Mouse (Mus musculus): Measurements from ENCODE around the gene Zswim5. TPM values are rescaled to one million over a fixed set of nuclear protein-coding genes. Genes with fewer than 3 reads are reported as not detected.

Gene Zswim5
- total and polyA plus RNA-seq, 2 experiments from 2014 or later = 2.4 to 25.3 TPM

DNA sequence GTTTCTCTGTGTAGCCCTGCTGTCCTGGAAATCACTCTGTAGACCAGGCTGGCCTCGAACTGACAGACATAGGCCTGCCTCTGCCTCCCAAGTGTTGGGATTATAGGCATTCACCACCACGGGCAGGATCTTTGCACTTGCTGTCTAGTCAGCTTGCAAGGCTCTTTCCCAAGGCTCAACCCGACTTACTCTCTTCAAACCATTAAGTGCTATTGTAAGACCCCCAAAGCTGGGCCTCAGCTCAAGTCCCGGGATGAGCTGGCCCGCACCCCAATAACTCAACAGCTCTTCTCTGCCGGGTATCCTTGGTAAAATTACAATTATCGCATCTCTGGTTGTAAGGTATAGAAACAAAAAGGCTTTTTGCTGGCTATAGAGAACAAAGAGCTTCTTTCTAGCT is 141.2 kb downstream of the Zswim5 start:
- DNase-seq (no peak), ATAC-seq (no peak)
- peaks cover 12% of the 10 kb centered on the region for H3K36me3 ChIP-seq (ENCODE audit: insufficient read depth)
- no peak for TF ChIP-seq CTCF (IDR thresholded peaks at IDR 0.05; ENCODE audit: low read depth)
- no peak overlapping the region for H3K27ac ChIP-seq (ENCODE audit: low read depth, low read length)
- H3K9ac ChIP-seq = no peak overlapping the region
- no peaks in the 10 kb centered on the region for H3K27me3 ChIP-seq (ENCODE audit: insufficient read depth, low read length)
- 78% methylated on average over 7 of the region's 7 CpGs for WGBS
- no peaks in the 10 kb centered on the region for H3K9me3 ChIP-seq (ENCODE audit: low read length)
- no peak overlapping the region for H3K4me3 ChIP-seq (ENCODE audit: low read depth, low read length)
- no peak overlapping the region for H3K4me2 ChIP-seq (ENCODE audit: low read depth)
- H3K4me1 ChIP-seq (ENCODE audit: insufficient read depth) = no peaks in the 10 kb centered on the region

DNA sequence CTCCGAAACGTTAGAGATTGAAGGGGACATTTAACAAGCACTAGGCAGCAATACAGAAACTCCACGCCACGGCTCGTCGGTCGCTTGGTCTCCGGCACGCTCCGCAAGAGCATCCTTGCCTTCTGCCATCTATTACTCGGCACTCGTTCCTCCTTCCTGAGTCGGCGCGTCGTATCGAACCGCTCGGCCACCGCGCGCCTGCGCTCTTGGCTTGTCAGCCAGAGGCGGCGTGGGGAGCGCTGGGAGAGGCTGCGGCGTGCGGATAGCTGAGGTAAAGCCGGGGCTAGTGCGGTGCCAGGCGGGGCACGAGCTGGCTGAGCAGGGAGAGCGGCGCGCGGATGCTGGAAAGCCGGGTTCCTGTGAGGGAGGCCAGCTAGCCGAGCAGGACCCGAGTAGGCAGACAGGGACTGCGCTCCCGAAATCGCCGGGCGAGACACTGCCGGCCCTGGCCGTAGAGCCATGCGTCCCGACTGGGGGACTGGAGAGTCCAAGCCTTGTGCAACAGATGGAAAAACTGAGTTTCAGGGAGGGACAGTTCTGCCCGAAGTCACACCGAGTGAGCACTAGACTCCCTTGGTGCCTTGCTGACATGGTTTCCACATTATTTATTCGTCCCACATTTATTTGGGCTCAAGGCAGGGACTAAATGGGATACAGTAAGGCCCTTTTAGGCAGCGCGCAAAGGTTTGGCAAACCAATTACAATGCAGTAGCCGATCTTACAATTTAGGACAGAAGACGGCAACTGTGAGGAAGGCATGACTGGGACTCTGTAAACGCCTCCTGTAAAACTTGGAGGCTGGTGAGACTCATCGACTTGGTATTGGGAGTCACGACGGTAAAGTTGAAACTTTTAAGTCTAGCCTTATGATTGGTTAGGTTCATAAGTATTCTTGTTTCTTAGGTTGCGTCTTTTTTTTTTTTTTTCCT is 142.3 kb downstream of the Zswim5 start, which contains the start of gene Eif2b3:
Eif2b3 (plus strand) TSS at position 197 of the 929 bp plus-strand sequence.
- Histone ChIP-seq H3K27me3 (ENCODE audit: insufficient read depth, low read length) (no peaks in the 10 kb centered on the region), H3K27ac (ENCODE audit: low read depth, low read length) (peak within 1 kb of the TSS; percentile 54; the same call in 1 of the 2 replicates)
- WGBS = under 1% methylated on average over 61 of the region's 61 CpGs

DNA sequence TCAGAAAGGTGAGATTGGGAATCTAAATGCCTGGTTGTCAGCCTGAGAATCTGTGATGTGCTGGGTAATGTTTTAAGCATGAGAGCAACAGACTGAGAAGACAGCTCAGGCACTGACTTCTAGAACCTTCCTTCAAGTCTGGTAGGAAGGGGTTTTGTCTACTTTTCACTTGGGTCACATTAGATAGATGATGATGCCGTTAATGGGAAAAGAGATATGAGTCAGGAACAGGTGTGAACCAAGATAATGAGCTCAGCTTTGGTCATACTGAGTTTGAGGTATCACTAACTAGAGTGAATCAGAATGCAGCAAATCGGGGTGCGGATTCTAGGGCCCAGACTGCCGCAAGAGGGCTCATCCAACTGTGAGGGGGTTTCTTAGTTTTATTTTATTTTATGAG is 146.3 kb downstream of the Zswim5 start:
- peaks cover 18% of the 10 kb centered on the region for H3K36me3 ChIP-seq (ENCODE audit: insufficient read depth)
- H3K27ac ChIP-seq (ENCODE audit: low read depth, low read length) = no peak overlapping the region
- no peaks in the 10 kb centered on the region for H3K27me3 ChIP-seq (ENCODE audit: insufficient read depth, low read length)
- no peak for DNase-seq
- 96% methylated on average over 4 of the region's 4 CpGs for WGBS
- no peak for TF ChIP-seq CTCF (IDR thresholded peaks at IDR 0.05; ENCODE audit: low read depth)
- H3K4me1 ChIP-seq (ENCODE audit: insufficient read depth) = no peaks in the 10 kb centered on the region
- H3K4me2 ChIP-seq (ENCODE audit: low read depth) = no peak overlapping the region
- ATAC-seq = no peak
- H3K9ac ChIP-seq = no peak overlapping the region
- no peak overlapping the region for H3K4me3 ChIP-seq (ENCODE audit: low read depth, low read length)
- H3K9me3 ChIP-seq (ENCODE audit: low read length) = no peaks in the 10 kb centered on the region

More for the DNA sequence above, 142.3 kb downstream of the Zswim5 start, which contains the start of gene Eif2b3:
- ATAC-seq = peak; percentile 98
- peak within 1 kb of the TSS; percentile 63 for H3K4me2 ChIP-seq (ENCODE audit: low read depth)
- peak within 1 kb of the TSS; percentile 73 for H3K9ac ChIP-seq
- peaks cover 16% of the 10 kb centered on the region for H3K36me3 ChIP-seq (ENCODE audit: insufficient read depth)
- DNase-seq = peak; percentile 94
- H3K4me1 ChIP-seq (ENCODE audit: insufficient read depth) = no peaks in the 10 kb centered on the region
- H3K4me3 ChIP-seq (ENCODE audit: low read depth, low read length) = peak within 1 kb of the TSS; percentile 89
- no peaks in the 10 kb centered on the region for H3K9me3 ChIP-seq (ENCODE audit: low read length)
- TF ChIP-seq CTCF (IDR thresholded peaks at IDR 0.05; ENCODE audit: low read depth) = peak; percentile 48

DNA sequence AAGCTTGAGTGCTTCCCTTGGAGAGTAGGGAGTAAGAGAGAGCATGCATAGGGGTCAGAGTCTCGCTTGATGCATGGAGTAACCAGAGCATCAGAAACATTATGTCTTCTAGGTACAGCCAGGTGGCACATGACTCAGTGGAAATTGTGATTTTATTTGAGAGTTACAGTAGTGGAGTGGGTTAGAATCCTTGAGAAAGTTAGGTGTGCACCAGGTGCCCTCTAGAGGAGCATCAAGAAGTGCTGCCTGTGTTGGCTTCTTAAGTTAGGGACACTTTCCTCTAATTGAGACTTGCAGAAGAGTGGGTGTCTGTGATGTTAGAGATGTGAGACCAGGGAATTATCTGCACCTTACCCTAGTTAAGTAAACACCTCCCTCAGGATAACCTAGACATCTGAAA is 153.9 kb downstream of the Zswim5 start:
- peak; percentile 44; the same call in 1 of the 2 replicates for TF ChIP-seq CTCF (IDR thresholded peaks at IDR 0.05; ENCODE audit: low read depth)
- no peak; the same call in 1 of the 2 replicates for ATAC-seq
- no peaks in the 10 kb centered on the region for H3K4me1 ChIP-seq (ENCODE audit: insufficient read depth)
- no peak overlapping the region for H3K27ac ChIP-seq (ENCODE audit: low read depth, low read length)
- H3K36me3 ChIP-seq (ENCODE audit: insufficient read depth) = peaks cover 3% of the 10 kb centered on the region; the same call in 1 of the 2 replicates
- 94% methylated on average over 1 of the region's 1 CpGs for WGBS
- H3K4me3 ChIP-seq (ENCODE audit: low read depth, low read length) = no peak overlapping the region
- H3K4me2 ChIP-seq (ENCODE audit: low read depth) = no peak overlapping the region
- H3K27me3 ChIP-seq (ENCODE audit: insufficient read depth, low read length) = no peaks in the 10 kb centered on the region
- DNase-seq = no peak
- H3K9me3 ChIP-seq (ENCODE audit: low read length) = no peaks in the 10 kb centered on the region
- H3K9ac ChIP-seq = no peak overlapping the region

Other genes with a start within 250 kb of the Zswim5 start
- 93.3 and 100 TPM in 2 replicates for gene Nasp, start 249.4 kb upstream of the Zswim5 start, total RNA-seq (2014; rRNA removed)
- gene Nasp, start 249.4 kb upstream of the Zswim5 start, polyA plus RNA-seq (2015; fragmentation: Nextera tagmentation; extraction: Ambion mirVana) = 77.7 and 82.3 TPM in 2 replicates
- gene Akr1a1, start 225.7 kb upstream of the Zswim5 start, total RNA-seq (2014; rRNA removed) = 596 and 675 TPM in 2 replicates
- 908 and 1,057 TPM in 2 replicates for gene Akr1a1, start 225.7 kb upstream of the Zswim5 start, polyA plus RNA-seq (2015; fragmentation: Nextera tagmentation; extraction: Ambion mirVana)
- 204 and 235 TPM in 2 replicates for gene Prdx1, start 191.8 kb upstream of the Zswim5 start, total RNA-seq (2014; rRNA removed)
- gene Prdx1, start 191.8 kb upstream of the Zswim5 start, polyA plus RNA-seq (2015; fragmentation: Nextera tagmentation; extraction: Ambion mirVana) = 593 and 661 TPM in 2 replicates
- 19.6 and 23.0 TPM in 2 replicates for gene Mmachc, start 169.0 kb upstream of the Zswim5 start, total RNA-seq (2014; rRNA removed)
- gene Mmachc, start 169.0 kb upstream of the Zswim5 start, polyA plus RNA-seq (2015; fragmentation: Nextera tagmentation; extraction: Ambion mirVana) = 16.4 and 21.9 TPM in 2 replicates
- 13.2 and 15.2 TPM in 2 replicates for gene Ccdc163, start 168.9 kb upstream of the Zswim5 start, total RNA-seq (2014; rRNA removed)
- 5.3 and 5.7 TPM in 2 replicates for gene Ccdc163, start 168.9 kb upstream of the Zswim5 start, polyA plus RNA-seq (2015; fragmentation: Nextera tagmentation; extraction: Ambion mirVana)
- gene Tesk2, start 156.4 kb upstream of the Zswim5 start, total RNA-seq (2014; rRNA removed) = 2.6 and 2.9 TPM in 2 replicates
- 1.2 and 1.9 TPM in 2 replicates for gene Tesk2, start 156.4 kb upstream of the Zswim5 start, polyA plus RNA-seq (2015; fragmentation: Nextera tagmentation; extraction: Ambion mirVana)
- gene Toe1, start 69.7 kb upstream of the Zswim5 start, total RNA-seq (2014; rRNA removed) = 34.2 and 39.9 TPM in 2 replicates
- gene Toe1, start 69.7 kb upstream of the Zswim5 start, polyA plus RNA-seq (2015; fragmentation: Nextera tagmentation; extraction: Ambion mirVana) = 20.2 and 23.2 TPM in 2 replicates
- 12.9 and 13.6 TPM in 2 replicates for gene Mutyh, start 69.7 kb upstream of the Zswim5 start, total RNA-seq (2014; rRNA removed)
- gene Mutyh, start 69.7 kb upstream of the Zswim5 start, polyA plus RNA-seq (2015; fragmentation: Nextera tagmentation; extraction: Ambion mirVana) = 3.2 and 4.7 TPM in 2 replicates
- 0.38 and 0.43 TPM in 2 replicates for gene Hpdl, start 55.7 kb upstream of the Zswim5 start, total RNA-seq (2014; rRNA removed)
- 0.74 and 0.78 TPM in 2 replicates for gene Hpdl, start 55.7 kb upstream of the Zswim5 start, polyA plus RNA-seq (2015; fragmentation: Nextera tagmentation; extraction: Ambion mirVana)
- 33.1 and 33.4 TPM in 2 replicates for gene Urod, start 117.0 kb downstream of the Zswim5 start, total RNA-seq (2014; rRNA removed)
- gene Urod, start 117.0 kb downstream of the Zswim5 start, polyA plus RNA-seq (2015; fragmentation: Nextera tagmentation; extraction: Ambion mirVana) = 43.3 and 44.1 TPM in 2 replicates
- gene Hectd3, start 117.9 kb downstream of the Zswim5 start, total RNA-seq (2014; rRNA removed) = 45.4 and 53.2 TPM in 2 replicates
- gene Hectd3, start 117.9 kb downstream of the Zswim5 start, polyA plus RNA-seq (2015; fragmentation: Nextera tagmentation; extraction: Ambion mirVana) = 19.6 and 22.9 TPM in 2 replicates
- gene Eif2b3, start 142.0 kb downstream of the Zswim5 start, total RNA-seq (2014; rRNA removed) = 21.8 and 24.7 TPM in 2 replicates
- gene Eif2b3, start 142.0 kb downstream of the Zswim5 start, polyA plus RNA-seq (2015; fragmentation: Nextera tagmentation; extraction: Ambion mirVana) = 54.1 and 59.9 TPM in 2 replicates
- gene Ptch2, start 218.7 kb downstream of the Zswim5 start, total RNA-seq (2014; rRNA removed) = 4.0 and 8.6 TPM in 2 replicates
- 0.96 and 1.9 TPM in 2 replicates for gene Ptch2, start 218.7 kb downstream of the Zswim5 start, polyA plus RNA-seq (2015; fragmentation: Nextera tagmentation; extraction: Ambion mirVana)
- gene Btbd19, start 248.3 kb downstream of the Zswim5 start, total RNA-seq (2014; rRNA removed) = 5.5 and 11.4 TPM in 2 replicates
- 4.1 and 6.0 TPM in 2 replicates for gene Btbd19, start 248.3 kb downstream of the Zswim5 start, polyA plus RNA-seq (2015; fragmentation: Nextera tagmentation; extraction: Ambion mirVana)
- gene Tctex1d4, start 249.4 kb downstream of the Zswim5 start, total RNA-seq (2014; rRNA removed) = 3.1 and 6.2 TPM in 2 replicates
- 1.3 and 1.7 TPM in 2 replicates for gene Tctex1d4, start 249.4 kb downstream of the Zswim5 start, polyA plus RNA-seq (2015; fragmentation: Nextera tagmentation; extraction: Ambion mirVana)